Mouse (Mus musculus): Measurements from ENCODE around the gene Tmem110.

Tmem110 gene

DNA sequence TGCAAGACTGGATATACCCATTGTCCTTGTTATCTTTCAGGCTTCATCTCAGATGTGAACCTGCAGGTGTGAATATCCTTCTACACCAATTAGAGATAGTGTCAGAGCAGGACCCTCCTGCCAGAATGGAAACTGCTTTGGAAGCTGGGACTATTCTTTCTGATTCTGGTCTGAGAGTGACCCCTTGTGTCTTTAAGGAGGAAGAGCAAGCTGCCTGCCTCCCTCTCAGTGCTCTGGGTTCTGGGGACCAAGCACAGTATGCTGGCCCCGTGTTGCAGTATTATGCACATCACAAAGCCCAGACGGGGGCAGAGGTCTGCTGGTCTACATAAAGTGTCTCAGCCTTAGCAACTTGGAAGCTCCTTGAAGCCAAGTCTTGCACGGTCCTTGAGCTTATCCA lies 39.9 kb downstream of the Tmem110 start:
- no peak for DNase-seq

DNA sequence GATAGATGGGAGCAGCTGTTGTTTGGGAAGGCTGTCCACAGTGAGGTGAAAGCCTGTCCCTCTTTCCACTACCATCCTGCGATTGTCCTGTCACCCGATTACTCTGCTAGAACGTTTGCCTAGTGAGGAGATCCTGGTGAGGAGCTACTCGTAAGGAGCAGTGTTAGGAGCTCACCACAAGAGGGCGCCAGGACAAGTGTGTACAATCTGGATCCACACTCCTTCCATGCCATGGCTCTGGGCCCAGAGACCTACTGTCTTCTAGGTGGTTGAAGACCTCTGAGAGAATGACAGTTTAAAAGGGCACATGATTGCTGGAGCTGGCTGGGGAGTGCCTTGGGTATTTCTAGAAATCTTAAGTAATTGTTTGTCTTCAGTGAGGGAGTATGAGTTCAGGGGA lies 41.7 kb downstream of the Tmem110 start:
- DNase-seq, result peak; percentile 73 to 86

DNA sequence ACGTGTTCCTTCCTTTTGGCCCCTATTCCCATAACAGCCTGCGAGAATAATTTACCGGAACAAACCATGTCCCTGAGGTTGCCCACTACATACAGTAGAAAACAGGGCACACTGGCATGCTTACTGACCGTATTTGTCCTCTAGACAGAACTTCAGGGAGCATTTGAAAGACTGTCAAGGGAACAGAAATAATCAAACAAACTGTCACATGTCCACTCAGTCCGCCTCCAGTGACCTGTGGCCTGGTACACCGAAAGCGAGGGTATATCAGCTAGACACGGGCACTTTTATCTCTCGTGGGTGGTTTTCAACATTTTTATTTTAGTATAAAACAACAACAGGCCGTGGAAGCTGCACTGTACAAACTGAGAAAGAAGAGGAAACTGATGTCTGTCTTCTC lies 43.4 kb downstream of the Tmem110 start:
- no peak for DNase-seq

DNA sequence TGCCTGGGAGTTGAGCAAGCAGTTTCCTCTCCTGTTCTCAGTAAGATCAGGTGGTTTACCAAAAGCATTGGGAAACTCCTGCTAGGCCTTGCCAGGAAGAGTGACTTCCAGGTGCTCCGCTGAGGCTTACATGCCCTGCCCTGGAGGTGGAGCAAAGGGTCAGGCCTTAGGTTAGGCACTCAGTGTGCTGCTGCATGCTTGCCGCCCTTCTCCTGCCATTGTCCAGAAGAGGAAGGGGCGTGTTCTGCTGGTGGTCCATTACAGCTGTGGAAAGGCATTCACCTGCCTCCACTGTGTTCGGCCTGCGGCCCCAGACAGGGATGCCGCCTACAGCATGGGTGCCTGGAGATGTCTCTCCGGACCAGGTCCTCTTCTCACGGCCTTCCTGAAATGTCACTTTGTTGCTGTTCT lies 44.0 kb downstream of the Tmem110 start:
- DNase-seq, result peak; percentile 82 to 89

DNA sequence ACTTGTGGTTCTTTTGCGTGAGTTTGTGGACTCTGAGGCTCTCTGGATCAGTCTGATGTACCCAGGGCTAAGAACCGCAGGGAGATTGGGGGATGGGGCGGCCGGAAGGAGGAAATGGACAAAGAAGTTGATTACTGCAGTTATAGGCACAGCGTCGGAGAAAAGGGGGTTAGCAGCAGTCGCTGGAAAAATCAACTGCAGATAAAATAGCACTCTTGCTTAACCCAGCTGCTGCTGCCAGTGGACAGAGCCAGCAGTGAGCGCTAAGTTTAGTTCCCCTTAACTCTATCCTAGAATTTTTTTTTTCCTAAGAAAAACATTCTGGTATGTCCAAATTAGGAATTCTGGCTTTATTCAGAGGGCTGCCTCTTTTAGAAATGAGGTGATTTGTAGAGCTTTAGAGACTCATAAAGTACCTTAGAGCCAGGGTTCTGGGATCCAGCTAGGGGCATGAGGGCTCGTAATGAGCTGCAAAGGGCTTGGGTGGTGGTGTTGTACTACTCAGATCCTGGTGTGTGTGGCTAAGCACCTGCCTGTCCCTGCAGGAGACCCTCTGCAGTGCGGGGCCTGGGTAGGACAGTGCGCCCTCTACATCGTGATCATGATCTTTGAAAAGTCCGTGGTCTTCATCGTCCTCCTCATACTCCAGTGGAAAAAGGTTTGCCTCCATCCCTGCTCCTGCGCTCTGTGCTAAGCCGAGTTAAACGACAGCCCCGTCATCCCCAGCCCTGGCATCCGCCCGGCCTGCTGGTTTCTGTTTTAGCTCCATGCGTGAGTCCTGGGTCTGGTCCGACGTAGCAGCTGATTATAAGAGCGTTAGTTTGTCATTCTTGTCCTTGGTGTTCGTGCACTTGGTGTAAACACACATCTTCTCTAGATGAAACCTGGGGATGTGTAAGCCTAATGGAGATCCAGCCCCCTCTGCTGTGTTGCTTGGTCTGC lies 45.1 kb downstream of the Tmem110 start:
- DNase-seq, result peak in 1 of 2 experiments; percentile 39

DNA sequence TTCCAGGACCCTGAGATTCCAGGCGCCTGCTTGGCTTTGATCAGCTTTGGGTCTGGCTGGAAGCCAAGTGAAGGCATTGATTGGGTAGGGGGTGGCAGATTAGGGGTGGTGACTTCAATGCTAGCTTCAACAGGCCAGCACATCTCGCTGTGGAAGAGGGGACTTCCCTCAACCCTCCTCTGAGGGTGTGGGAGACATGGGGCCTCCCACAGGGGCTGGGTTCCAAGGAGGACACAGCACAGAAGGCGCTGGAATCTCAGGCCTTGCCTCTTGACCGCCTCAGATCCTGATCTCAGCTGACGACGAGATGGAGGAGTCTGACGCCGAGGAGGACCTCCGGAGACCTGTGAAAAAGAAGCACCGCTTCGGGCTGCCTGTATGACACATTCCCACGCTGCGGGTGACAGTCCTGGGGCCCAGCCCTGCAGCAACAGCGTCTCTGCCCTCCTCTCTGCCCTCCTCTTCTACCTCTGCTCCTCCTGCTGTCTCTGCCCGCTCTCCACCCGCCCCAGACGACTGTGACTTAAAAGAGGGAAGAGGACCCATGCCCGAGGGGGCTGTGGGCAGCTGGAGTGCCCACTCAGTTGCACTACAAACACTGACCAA lies 48.8 kb downstream of the Tmem110 start:
- DNase-seq, result no peak

DNA sequence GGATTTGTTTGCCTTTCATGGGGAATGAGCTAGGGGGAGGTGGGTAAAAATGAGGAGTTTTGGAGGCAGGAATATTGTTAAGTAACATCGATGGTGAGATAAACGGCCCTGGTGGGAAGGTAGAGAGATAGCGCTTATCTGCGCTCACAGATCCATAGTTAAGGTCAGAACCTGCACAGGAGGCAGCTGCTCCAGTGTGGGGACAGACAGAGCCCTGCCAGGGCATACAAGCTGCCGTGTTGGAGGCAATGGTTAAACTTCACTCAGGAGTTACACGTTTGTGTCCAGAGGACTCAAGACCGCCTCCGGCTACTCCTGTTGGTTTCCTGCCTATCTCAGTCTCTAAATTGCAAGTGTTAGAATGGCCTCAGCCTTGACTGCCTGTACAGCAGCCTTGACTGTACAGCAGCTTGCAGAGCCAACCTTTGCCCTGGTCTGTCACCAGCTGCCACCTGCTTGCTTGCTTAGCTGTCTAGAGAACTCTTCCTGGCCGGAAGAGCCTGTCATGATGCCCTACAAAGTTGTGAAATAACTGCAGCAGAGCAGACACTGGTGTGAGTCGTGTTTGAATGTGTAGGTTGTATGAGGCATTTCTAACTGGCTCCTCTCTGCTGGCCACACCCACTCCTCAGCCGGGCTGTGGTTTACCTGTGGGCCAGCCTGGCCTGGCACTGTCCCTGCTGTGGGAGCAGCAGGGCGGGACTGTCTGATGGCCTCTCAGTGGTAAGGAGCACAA lies 49.9 kb downstream of the Tmem110 start:
- peak; percentile 54 to 56 for DNase-seq

DNA sequence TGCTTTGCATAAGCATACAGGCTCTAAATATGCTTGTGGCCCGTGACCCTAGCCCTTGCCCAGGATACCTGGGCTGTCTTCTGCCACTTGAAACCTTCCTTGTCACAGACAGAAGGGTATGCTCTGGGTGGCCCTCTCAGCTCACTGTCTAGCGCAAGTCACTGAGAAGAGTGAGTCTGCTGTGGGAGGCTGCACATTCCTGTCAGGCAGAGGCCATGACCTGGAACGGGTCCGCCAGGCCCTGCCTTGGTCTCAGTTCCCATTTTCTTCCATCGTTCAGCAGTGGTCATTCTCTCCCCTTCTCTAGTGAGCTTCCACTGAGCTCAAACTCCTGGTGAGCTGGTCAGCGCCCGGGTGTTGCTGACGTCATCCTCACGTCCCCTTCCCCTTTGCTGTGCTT lies 50.6 kb downstream of the Tmem110 start:
- DNase-seq, result no peak

DNA sequence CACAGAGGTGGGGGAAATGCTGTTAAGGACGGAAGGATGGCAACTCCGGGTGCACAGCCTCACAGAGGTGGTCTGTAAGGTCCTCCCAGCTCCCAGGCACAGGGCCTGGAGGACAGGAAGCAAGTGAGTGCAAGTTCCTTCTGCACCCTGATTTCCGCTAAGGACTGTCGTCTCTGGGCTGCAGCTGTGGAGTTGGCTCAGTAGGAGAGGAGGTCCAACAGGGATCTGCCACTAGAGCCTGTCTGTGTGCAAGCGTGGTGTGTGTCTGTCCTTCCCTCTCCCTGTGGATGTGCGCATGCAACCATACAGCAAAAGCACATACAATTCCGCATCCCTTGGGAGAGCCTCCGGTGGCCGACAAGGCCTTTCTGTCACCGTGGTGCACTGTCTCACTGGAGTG lies 51.1 kb downstream of the Tmem110 start:
- no peak for DNase-seq

DNA sequence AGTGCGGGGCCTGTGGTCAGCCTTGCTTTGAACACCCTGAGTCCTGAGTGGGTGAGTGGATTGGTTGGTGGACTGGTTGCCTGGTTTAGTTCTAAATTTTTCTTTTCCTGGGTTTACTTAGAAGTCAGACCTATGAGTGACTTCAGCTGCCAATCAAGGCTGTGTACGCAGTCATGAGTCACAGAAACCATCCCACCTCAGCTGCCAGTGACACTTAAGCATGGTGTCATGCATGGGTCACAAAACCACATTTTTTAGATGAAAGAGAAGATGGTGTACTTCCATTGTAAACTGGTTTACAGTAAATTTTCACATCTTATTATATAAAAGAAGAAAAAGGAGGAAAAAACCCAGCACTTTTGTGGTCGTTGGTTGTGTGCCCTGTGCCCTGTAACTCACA lies 52.4 kb downstream of the Tmem110 start:
- DNase-seq, result no peak

DNA sequence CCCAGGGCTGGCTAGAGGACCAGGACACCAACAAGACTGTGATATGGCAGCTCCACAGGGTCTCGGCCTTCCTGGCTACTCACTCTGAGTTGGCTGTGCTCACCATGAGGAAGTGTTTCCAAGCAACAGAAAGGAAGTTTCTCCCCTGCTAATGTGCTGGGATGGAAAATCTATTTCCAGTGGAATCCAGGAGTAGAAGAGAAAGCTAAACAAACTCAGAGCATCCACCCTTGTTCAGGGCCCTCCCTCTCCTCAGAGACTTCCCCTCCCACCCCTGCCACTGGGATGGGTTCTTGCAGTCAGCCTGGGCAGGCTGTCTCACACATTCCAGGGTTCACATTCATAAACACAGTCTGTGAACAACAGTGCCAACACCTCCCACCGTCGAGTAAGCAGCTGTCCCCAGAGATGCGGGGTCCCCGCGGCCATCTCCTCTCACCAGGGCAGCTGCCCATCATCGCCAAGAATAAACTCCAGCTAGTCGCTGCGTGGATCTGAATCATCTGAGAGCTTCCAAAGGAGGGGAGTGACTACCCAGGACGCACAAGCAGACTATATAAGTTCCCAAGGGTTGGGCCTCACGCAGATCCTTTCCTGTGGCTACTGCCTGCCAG lies 53.7 kb downstream of the Tmem110 start, which contains the start of gene Mustn1:
Gene Mustn1, plus strand, starts transcription at position 243 of the 614 bp plus-strand sequence.
- DNase-seq, result peak; percentile 63 to 73

DNA sequence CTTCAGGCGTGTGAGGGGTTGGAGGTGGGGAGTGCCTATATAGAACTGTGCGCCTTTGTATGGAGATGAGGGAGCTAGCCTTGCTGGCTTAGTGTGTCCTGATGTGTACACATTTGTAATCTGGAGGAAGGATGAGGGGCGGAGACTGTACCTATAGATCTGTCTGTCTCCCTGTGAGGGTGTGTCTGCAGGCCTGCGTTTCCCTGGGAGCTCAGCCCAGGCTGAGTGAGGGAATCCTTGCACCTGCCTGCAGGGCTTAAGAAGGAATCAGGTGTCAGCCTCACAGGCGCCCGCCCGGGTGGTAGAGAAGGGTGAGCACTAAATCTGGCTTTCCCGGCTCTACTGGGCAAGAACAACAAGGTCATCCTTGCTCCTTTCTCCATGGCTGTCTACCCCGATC lies 54.4 kb downstream of the Tmem110 start:
- DNase-seq, result no peak

DNA sequence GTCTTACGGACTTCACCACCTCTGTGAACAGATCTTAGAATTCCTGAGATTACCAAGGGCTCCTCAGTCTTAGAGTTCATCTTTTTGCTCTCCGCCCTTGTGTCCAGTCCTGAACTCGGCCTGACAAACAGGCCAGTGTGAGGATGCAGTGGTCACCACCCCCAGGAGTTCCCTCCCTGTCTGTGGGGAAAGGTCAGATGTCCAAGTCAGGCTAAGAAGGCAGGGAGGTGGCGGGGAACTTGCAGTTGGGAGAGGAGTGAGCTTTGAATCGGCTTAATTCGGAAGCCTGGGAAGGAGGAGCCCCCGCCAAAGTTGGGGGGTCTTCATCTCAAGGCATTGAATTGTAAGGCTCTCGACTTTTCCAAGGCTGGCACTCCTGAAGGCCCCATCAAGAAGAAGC lies 54.9 kb downstream of the Tmem110 start:
- no peak for DNase-seq

DNA sequence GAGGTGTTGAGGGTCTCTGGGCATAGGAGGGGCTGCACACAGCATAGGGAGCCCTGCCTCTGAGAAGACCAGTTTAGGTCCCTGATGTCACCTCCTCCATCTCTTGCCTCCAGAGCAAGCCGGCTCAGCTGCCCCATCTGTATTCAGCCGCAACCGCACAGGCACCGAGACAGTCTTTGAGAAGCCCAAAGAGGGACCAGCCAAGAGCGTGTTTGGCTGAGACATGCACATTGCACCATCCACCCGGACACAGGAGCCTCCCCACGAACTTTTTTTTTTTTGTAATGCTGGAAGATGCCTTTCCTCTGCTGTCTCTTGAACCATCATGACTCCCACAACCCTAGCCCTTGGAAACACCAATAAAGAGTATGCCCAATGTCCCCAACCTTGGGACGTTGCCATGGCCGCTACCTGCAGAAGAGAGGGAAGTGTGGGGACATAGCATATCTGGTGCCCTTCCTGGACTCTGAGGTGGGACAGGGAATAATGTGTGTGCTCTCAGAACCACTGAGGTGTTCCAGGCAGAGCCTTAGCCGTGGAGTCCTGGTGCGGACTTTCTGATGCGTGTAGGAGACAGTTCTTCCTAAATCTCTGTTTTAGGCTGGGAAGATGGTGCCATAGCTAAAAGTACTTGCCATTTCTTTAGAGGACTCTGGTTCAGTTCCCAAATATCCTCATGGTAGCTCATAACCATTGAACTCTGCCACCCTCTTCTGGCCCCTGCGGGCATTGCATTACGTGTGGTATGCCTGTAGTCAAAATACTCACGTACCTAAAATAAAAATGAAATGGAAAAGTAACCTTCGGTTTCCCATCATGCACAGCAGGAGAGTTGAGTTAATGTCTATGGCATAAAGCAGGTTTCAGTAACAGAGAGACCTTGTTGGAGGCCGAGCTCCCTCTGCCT lies 55.7 kb downstream of the Tmem110 start:
- DNase-seq, result peak; percentile 70 to 76

DNA sequence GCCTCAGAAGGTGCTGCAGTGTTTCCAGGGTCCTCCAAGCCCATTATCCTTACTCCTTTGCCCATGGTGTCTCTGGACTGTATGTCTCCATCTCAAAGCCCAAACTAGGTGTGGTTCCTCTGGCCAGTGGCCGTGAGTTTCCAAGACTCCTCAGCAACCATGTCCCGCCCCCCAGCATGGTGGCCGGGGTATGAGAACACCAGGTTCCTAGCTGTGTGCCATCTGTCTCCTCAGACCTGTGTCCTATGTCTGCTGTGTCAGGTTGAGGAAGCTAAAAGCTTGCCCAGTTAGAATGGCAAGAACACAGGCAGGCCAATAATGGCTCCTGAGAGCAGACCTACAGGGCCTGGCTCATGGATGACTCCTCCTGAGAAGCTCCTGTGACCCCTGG lies 56.3 kb downstream of the Tmem110 start:
- DNase-seq, result no peak

DNA sequence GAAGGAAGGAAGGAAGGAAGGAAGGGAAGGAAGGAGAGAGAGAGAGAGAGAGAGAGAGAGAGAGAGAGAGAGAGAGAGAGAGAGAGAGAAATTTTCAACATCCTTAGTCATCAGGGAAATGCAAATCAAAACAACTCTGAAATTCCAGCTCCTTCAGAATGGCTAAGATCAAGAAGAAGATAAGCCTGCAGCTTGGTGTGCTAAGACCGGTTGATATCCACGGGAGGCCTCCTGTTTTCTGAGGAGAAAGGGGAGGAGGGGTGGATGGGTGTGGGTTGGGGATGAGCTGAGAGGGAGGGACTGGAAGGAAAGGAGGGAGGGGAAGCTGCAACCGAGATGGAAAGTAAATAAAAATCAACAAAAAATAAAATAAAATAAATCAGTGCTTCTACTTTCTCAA lies 59.9 kb downstream of the Tmem110 start:
- DNase-seq, result no peak

DNA sequence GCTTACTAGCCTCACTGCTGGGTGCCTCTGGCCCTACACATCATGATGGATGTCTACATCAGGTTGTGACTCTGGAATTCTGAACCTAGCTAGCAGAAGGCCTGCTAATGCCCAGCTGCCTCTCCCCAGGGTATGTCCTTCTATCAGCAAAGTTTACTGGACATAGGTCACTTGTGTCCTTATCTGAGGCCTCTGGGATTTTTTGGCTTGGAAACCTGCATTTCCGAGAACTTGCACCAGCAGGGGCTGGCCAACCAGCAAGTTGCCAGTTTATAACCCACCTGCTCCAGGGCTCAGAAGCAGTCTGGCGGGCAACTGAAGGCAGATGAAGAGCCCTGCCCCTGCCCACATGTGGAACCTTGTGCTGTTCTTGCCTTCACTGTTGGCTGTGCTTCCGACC lies 60.8 kb downstream of the Tmem110 start, which contains the start of gene Itih4:
Gene Itih4, plus strand, starts transcription at position 273 of the 400 bp plus-strand sequence.
- DNase-seq, result no peak

DNA sequence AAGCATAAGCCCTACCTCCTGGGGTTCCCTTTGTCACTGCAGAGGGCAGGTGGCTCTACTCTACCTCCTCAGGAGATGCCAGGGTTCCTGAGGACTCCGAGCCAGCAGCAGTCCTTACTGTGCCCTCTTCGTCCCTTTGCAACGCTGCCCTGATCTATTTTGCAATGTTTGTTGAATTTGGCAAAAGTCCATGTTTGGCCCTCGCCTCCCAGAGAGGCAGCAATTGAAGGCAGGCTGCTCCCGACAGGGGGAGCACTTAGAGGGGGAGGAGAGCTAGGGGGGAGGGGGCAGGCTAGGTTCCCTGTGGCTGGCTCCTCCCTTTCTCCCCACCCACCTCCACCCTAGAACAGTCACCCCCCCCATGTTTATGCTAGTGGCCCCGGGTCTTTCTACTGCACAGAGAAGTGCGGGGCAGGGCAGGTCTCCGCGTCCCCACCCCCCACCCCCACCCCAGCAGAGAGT lies 62.9 kb downstream of the Tmem110 start:
- DNase-seq, result peak; percentile 87 to 93

DNA sequence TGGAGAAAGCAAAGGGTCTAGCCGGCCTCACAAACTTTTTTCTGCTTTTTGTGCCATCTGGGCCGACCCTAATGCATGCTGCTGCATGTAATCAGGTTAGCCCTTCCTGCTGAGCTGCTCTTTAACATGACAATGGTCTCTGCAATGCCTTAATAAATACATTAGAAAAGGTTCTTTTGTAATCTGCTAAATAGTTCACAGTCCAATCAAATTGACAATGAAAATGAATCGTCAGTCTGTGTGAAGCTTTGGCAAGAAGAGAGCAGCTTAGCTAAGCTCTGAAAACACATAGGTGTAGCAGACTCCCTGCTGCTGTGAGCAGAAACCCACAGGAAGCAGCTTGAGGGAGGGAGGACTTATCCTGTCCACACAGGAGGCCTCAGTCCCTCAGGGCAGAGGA lies 74.6 kb downstream of the Tmem110 start:
- DNase-seq, result no peak

DNA sequence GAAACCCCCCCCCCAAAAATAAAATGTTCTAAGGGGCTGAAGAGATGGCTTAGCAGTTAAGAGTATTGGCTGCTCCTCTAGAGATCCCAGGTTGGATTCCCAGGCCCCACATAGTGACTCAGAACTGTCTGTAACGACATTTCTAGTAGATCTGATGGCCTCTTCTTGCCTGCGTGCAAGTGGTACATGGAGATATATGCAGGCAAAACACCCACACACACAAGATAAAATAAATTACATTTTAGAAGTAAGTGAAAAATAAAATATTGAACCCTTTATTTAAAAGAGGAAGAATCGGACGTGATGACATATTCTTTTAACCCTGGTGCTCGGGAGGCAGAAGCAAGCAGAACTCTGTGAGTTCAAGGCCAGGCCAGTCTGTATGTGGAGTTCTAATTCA lies 77.2 kb downstream of the Tmem110 start:
- no peak for DNase-seq

DNA sequence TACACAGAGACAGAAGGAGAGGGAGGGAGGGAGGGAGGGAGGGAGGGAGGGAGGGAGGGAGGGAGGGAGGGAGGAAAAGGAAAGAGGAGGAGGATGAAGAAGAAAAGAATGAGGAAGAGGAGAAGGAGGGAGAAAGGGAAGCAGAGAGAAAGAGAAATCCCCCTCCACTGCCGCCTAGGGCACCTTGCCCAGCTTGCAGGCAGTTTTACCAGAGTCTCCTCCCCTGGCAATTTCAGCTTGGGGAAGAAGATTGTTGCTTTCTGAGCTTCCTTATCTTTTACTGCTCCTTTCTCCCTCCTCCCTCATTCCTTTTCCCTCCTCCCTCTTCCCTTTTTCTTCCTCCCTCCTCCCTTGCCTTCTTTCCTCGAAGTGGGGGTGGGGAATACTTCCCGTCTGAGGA lies 77.6 kb downstream of the Tmem110 start:
- DNase-seq, result no peak

DNA sequence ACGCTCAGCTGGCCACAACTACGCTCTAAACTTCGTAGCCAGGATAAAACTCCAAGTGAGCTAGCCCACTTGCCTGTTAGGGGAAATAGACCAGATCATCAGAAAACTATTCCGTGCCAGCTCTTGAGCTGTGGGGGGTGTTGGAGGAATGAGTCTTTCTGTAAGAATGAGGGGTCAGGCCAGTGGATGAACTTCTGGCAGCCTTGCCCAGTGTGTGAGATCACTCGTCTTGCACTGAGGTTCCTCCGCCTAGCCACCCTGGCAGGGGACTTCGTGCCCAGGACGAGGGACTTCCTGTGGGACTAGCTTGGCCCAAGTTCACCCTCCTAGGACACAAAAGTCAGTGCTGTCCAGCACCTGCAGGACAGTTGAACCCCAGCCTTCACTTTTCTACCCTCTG lies 78.9 kb downstream of the Tmem110 start:
- peak in 1 of 2 experiments; percentile 34 for DNase-seq
